Mouse (Mus musculus) heart, postnatal 14 days (tissue): ENCODE data around the gene Cnmd. TPM values are rescaled to one million over a fixed set of nuclear protein-coding genes. Genes with fewer than 3 reads are reported as not detected.

Source experiments
- DNase-seq, 2 experiments: peaks; one replicate each; pipeline ENCODE4 v3.0.0; 2021 to 2022
- intact Hi-C: fragments of 180-260 bp; cut with DNase I; formaldehyde crosslinking; loops from one replicate; pipeline ENCODE4 v1.15.1; 2025
- long read RNA-seq, 2 experiments: library from polyadenylated mRNA; stranded (forward); transcript quantifications; one replicate each; pipeline ENCODE4 v2.0.0; 2021
- total RNA-seq, 2 experiments: library from RNA; stranded (reverse); gene quantifications; 2 replicates each; pipeline ENCODE4 v1.2.3; 2021

The Cnmd gene
- under 1 TPM; 0.24 to 0.74 TPM for total RNA-seq
- long read RNA-seq, experiment 1: 0 reads
- long read RNA-seq, experiment 2: 0 reads

DNA sequence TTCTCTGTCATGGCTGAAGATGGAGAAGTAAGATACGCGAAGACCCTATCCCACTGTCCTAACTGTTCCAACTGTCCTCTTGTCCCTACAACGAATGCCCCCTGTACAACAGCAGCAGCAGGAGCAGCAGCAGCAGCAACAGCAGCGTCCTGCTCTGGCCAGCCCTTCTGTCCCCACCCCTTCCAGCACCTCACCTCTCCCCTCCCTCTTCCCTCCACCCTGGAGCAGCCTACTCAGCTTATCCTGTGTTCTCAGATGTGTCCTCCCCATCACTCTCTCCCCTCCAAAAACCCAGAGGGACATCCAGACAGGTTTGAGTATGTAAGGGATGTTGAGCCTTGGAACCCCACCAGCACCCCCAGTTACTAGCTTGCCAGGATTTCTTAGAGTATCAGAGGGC is at the start of gene Cnmd:
Gene Cnmd, minus strand, starts transcription at position 170 of the 400 bp plus-strand sequence.
- intact Hi-C loops: loop anchor here (5.0 to 10.0 kb wide), 2 partner anchors 45 to 267 kb away; partner anchors contain the start of genes Mtrf1 and Naa16
- DNase-seq: no peak

DNA sequence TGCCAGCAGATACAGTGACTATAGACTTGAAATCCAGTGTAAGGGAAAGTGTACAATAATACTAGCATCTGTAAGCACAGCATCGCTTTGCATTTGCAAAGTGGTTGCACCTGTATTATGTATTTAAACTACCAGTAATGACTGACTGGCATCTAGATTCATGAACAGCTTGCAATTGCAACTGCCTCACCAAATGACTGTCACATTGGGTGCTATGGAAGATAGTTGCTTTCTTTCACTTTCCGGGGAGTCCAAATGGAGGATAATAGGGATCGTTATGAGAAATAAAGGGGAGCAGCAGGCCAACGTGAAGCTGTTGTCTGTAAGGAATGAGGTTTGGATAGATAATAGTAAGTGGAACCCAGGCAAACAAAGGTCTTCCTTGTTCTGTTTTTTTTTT is 49.3 kb upstream of the Cnmd start:
- intact Hi-C loops: no loop called here
- DNase-seq: no peak

GRCm38 (mm10) chr14:79703523-79704172 is 41.7 kb upstream of the Cnmd start:
- DNase-seq: no peak
- intact Hi-C loops: no loop called here

DNA sequence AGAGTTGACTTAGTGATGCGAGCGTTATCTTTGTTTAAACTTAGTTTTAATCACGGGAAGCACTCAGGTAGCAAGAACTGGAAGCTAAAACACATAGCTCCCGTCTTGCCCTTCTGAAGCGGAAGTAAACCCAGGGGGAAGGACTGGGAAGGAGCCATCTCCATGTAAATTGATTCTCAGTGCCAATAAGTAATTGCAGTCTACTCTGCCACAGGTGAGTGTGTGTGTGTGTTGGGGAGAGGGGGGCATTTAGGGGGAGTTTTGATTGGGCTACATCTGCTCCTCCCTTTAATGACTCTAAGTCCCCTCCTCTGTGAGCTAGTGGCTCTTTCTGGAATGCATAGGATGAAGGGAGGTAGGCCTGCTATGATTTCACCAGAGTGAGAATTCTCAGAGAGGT is 39.6 kb upstream of the Cnmd start:
- no peak for DNase-seq
- intact Hi-C loops: no loop called here

DNA sequence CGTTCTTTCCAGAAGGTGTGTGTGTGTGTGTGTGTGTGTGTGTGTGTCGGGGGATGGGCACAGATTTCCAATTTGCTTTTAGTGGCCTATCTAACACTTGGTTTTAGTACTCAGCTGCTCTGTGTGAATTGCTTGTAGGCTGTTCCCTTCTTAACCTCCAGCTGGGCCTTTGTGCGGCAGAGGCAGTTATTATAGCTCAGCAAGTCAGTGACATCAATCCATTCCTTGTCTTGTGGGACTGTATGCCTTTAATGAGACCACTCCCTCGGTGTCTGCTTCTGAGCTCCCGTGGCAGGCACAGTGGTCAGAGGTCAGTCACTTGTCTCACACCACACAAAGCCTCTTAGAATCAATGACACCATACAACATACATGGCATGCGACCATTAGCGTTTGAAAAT is 39.1 kb upstream of the Cnmd start:
- no peak for DNase-seq
- intact Hi-C loops: no loop called here

DNA sequence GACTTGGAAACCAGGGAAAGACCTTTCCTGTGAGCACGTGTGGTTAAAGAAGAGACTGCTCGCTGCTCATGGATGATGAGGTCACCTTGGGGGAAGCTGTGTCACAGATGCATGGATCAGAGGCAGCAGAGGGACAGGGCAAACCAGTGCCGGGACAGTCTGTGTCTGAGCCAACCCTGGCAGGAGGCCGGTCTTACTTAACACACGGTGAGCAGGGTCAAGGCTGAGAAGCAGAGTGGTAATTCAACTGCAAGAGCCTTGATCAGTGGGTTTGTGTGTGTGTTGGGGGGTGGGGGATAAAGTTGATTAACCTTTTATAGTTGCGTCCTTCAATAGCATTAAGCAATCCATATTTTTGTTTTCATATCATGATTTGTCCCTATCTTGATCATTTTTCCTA is 37.4 kb upstream of the Cnmd start:
- peak; percentile 16 to 25 for DNase-seq
- intact Hi-C loops: no loop called here

GRCm38 (mm10) chr14:79690068-79690844 is 28.3 kb upstream of the Cnmd start:
- intact Hi-C loops: no loop called here
- DNase-seq: peak in 1 of 2 experiments; percentile 16

GRCm38 (mm10) chr14:79680652-79681051 is 18.7 kb upstream of the Cnmd start:
- intact Hi-C loops: no loop called here
- peak; percentile 32 to 37 for DNase-seq

DNA sequence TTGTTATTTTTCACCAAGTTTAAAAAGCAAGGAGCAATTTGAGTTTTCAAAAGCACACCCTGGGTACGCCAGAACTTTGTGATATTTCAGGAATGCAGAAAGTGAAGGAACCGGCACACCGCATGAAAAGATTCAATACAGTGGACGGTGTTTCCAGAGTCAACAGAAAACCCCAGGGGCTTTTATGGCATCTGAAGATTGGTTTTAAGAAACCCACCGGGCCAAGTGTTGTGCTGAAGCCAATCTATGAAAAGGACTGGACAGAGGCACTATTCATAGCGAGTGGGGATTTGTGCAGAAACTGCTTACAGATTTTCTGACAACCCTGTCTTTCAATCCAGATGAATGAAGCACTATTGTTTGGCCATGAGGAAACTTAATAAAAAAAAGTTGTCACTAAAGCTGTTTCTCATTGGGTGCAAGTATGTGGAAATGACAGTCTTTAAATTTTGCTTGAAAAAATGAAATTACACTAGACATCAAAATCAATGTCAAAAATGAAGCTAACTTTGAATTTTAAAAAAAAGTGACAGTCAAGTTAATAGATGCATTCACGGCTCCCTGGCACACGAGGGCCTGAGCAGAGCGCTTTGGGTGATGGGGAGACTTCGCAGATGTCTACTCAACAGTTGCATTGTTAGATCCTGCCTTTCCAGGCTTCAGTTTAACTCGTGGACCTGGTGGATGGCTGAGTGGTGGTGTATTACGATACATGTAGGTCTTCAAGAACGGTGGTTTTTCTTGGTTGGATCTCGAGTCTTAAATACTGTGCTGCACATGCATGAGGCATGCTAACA is 16.1 kb upstream of the Cnmd start:
- intact Hi-C loops: no loop called here
- DNase-seq: no peak

DNA sequence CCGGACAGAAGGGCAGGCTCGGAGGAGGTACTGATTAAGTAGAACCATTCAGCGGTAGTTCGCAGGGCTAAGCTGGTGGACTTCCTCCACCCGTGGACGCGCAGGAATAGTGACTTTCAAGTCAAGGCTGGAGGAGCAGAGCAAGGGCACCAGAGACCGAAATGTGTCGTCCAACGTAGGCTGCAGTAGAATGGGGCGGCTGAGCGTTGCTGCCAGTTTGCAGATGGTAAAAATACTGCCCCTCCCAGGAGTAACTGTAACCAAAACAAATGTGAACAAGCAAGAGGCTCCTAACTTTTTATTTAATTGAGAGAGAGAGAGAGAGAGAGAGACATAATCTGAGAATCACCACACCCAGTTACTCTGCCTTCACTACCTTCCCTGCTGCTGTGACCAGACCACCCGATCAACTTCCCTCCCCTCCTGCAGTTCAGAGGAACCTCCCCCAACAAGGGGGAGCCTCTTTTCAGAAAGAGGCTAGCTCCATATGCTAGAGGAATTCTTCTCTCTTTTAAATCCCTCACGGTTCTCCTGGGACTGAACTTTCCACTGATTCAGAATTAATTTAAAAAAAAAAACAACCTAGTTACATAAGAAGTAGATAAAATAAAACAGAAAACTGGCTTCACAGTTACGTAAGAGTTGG is 15.3 kb upstream of the Cnmd start:
- intact Hi-C loops: no loop called here
- no peak for DNase-seq

DNA sequence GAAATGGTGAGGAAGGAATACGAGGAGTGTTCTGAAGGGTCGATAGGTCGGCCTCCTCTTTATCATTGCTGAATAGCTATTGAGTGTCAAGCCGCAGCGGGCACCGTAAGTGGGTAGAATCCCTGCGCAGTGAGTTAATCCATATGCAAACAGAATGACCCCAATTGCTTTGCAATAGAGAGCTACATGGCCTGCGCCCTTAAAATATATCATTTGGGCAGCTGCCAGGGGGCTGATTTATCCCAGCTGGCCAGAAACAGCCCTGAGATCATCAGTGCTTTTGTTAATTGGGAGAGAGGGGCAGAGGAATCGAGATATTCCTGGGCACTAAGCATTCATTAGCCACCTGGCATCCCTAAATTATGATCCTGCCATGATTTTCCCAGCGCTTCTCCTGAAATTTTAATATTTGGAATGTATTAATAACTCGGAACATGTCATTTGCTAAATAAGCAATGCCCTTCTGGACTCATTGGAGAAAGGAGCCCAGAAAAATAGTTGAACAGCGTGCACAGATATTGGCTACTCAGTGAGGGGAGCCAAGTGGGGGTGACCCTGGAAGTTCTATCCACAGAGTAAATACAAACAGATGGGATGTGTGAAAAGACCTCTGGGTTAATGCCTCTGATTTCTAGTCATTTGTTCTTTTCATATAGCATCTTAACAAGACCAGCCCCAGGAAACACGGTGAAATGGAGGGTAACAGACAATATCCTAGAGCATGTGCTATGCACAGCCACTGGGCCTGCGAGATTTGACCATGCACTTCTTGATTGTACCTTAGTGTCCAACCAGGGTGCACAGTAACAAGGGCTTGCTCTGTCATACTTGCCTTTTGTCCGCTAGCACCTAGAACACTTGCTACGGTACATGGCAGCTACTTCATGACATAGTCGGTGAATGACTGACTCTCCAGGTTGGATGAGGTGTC is 11.4 kb upstream of the Cnmd start:
- intact Hi-C loops: no loop called here
- no peak for DNase-seq

- intact Hi-C loops: no loop called here
- DNase-seq: no peak
These were observed 10.6 kb upstream of the Cnmd start for GRCm38 (mm10) chr14:79672567-79672966.

DNA sequence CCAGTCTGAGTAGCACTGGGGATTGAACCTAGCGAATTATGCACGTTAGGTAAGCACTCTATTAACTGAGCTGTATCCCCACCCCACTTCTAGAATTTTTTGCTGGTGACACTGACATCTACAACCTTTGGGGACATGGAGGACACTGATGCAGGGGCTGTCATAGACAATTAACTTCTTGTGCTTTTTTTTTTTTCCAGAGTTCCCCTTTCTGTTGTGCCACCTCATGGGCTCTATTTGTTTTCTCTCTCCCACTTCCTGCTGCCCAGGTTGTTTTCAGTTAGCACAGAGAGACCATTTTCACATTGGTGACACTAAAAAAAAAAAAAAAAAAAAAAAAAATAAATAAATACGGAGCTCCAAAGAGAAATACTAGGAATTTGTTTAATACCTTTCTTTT is 9.0 kb upstream of the Cnmd start:
- intact Hi-C loops: no loop called here
- DNase-seq: no peak

- peak; percentile 66 to 75 for DNase-seq
- intact Hi-C loops: loop anchor here (5.0 to 10.0 kb wide), 2 partner anchors 44 to 266 kb away; partner anchors contain the start of genes Mtrf1 and Naa16
These were observed 709 bp downstream of the Cnmd start for GRCm38 (mm10) chr14:79661005-79661917.

- no peak for DNase-seq
- intact Hi-C loops: loop anchor here (5.0 to 10.0 kb wide), 2 partner anchors 43 to 266 kb away; partner anchors contain the start of genes Mtrf1 and Naa16
These were observed 1.5 kb downstream of the Cnmd start for GRCm38 (mm10) chr14:79660467-79660866.

DNA sequence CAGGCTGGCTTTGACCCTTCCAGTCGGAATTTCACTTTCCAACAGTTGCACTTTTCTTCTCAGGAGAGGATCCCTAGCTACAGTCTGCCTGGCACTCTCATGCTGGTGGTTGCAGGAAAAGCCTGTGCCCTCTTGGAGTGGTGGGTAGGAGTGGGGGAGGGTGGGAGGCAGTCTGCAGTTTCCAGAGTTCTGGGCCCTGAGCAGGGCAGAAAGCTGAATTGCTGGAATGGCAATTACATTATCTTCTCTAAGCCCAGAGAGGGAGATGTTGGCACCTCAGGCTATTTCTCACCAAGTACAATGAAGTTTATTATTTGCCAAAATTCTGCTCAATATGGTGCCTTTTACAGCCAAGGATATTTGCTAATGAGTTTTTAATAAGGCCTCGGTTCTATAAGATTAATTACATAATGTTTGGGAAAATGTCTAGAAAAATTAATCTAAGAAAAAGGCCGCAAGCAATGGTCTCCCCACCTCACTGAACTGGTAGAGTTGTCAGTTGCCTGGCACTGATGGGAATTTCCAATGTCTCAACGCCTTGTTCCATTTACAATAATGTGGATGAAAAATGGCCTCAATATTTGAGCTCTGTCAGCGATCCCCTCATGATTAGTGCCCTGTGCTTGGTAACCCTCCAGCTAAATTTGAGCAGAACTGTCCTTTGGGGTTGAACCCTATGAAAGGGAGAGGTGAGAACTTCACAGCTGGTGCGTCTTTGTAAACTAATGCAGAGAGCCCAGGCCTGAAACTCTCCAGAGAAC is 3.0 kb downstream of the Cnmd start:
- no peak for DNase-seq
- intact Hi-C loops: no loop called here

GRCm38 (mm10) chr14:79658286-79658685 is 3.7 kb downstream of the Cnmd start:
- intact Hi-C loops: no loop called here

DNA sequence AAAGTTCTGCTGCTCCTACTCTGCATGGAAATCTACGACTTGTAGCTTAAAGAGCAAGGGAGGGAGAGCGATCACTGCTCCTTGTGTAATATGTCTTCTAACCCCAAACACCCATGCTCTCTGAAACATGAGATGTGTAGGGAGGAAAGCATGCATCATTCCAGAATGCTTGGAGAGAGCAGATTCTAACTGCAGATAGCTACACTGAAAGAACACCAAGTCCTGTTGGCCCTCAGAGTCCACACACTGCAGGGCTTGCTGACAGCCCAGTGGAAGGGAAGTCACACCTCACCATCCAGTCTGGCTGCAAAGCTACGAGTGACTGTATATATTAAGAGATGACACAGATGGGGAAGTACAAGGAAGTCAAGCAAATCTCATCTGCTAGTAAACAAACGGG is 9.3 kb downstream of the Cnmd start:
- intact Hi-C loops: no loop called here
- no peak for DNase-seq

More at GRCm38 (mm10) chr14:79658286-79658685, 3.7 kb downstream of the Cnmd start:
- peak; percentile 37 to 38 for DNase-seq
